Mouse (Mus musculus) olfactory bulb, adult 2 months (tissue): Measurements from ENCODE around the gene Rnh1. TPM values are rescaled to one million over a fixed set of nuclear protein-coding genes. Genes with fewer than 3 reads are reported as not detected.
A peak's percentile ranks its signal among the peaks of the same experiment; 100 is the strongest.

ENCODE experiments used
- H3K27ac ChIP-seq: fragments of 200-500 bp; 2 replicates; pipeline ENCODE4 v1.5.1; 2012; ENCODE audit warnings: low read depth, low read length; ENCODE audit not compliant: insufficient read depth
- H3K4me1 ChIP-seq: fragments of 200-500 bp; 2 replicates; pipeline ENCODE4 v1.6.1; 2012; ENCODE audit warnings: low read length; ENCODE audit not compliant: control insufficient read depth, insufficient read depth
- H3K4me3 ChIP-seq: fragments of 200-500 bp; 2 replicates; pipeline ENCODE4 v1.5.1; 2012; ENCODE audit warnings: mild to moderate bottlenecking, low read depth, low read length, moderate library complexity; ENCODE audit not compliant: insufficient read depth
- CTCF ChIP-seq: fragments of 200-500 bp; IDR thresholded peaks from 2 replicates; pipeline ENCODE4 v1.5.1; 2012; ENCODE audit warnings: low read depth, mild to moderate bottlenecking, low read length, moderate library complexity; ENCODE audit not compliant: insufficient read depth
- POLR2A ChIP-seq: fragments of 200-500 bp; IDR thresholded peaks from 2 replicates; pipeline ENCODE4 v1.6.1; 2012; ENCODE audit warnings: mild to moderate bottlenecking, low read depth, low read length, moderate library complexity; ENCODE audit not compliant: insufficient read depth
- WGBS: fragments of 180-500 bp; shearing (Covaris S2); methylation state at CpG from one replicate; pipeline ENCODE4 v1.1.7; 2018; 5-methylcytosine and 5-hydroxymethylcytosine counted together
- polyA plus RNA-seq: library from polyadenylated mRNA; stranded (reverse); fragments of >200 nt; gene quantifications from 2 replicates; pipeline ENCODE4 v1.2.4, GENCODE M21; 2012; ENCODE audit warnings: low replicate concordance; ENCODE audit not compliant: missing spikeins, insufficient read depth, insufficient read length

Rnh1 gene
- polyA plus RNA-seq, 1 experiment = not detected

DNA sequence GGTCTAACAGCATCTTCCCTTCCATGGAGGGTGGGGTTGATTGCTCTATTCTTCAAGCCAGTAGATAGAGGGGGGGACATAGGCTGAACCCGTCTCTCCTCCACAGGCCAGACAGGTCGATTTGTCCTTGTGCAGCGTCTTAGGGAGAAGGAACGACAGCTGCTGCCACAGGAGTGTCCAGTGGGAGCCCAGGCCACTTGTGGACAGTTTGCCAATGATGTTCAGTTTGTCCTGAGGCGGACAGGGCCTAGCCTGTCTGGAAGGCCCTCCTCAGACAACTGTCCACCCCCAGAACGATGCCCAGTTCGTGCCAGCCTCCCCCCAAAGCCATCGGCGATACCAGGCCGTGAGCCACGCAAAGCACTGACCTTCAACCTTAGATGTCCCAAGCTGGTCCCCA lies 44.2 kb upstream of the Rnh1 start:
- Histone ChIP-seq H3K4me3 (no peak overlapping the region), H3K4me1 (peaks cover 26% of the 10 kb centered on the region), H3K27ac (no peak overlapping the region)
- no peak for TF ChIP-seq POLR2A
- TF ChIP-seq CTCF = no peak
- WGBS = 90% methylated on average over 11 of the region's 11 CpGs

DNA sequence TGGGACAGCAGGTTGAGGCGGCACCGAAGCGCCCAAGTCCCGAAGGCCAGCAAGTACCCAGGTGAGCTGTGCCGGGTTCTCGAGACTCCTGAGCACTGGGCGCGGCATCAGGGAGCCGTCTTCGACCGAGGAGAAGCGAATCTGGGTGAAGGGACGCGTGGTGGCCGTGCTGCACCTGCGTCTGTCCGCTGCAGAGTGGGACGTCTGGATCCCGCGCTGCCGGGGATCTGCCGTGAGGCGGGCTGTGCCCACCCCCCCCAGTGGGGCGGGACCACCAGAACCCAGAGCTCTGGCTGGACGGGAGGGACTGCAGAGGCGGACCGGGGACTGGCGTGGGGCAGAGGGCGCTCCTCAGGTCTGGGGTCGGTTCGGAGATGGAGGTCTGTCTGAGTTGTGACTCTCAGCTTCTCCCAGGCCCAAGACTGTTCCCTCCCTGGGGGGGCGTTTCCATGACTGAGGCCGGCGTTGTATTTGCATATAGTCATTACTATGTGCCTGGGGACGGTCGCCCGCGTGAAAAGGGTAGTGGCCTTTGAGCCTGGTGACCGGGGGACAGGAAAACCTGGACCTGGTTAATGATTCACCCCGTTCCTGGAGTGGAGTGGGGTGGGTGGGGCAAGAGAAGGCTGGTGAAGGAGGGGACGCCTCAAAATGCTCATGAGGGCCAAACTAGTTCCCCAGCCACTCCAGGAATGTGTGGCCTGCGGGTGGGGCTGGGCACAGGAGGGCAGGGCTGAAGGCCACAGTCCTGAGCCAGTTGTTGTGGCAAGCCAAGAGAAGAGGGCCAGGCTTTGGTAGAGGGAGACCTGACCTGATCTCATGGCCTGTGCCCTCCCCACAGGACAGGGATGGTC lies 43.5 kb upstream of the Rnh1 start:
- TF ChIP-seq CTCF (no peak), POLR2A (no peak)
- 3% methylated on average over 42 of the region's 42 CpGs for WGBS
- Histone ChIP-seq H3K4me1 (peaks cover 18% of the 10 kb centered on the region), H3K4me3 (peak overlapping the region; percentile 53), H3K27ac (no peak overlapping the region)

DNA sequence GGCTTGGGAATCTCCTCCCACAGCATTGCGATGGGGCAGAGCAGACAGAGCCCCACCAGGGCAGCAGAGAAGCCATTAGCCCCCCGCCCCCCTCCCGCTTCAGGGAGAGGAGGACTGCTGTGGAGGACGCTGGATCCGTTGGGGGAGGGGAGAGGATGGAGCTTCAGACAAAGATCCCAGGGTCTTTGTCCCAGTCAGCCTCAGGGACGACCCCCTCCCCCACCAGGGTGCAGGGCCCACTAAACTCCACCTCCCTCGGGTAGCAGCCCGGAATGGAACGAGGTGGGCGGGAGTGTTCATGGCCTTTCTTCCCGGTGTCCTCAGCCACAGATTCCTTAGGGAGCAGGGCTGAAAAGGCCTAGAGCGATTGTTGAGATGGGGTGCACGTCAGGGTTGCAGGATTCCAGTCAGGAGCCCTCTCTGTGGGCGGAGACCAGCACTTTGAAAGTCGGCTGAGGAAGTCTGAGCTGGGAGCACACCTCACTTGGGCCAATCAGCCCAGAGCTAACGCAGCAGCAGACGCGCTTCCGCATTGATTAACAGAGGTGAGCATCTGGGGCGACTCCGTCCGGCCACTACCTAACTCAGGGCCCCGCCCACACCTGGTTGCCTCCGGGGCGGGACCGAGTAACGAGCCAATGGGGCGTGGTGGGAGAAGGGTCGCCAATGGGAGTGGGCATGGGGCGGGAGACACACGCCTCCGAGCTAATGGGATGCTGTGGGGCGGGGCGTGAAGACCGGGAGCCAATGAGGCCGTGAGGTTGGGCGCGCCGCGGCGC lies 42.6 kb upstream of the Rnh1 start, which contains the start of gene Rassf7:
Gene Rassf7, plus strand, starts transcription at position 760 of the 779 bp plus-strand sequence.
- whole genome bisulfite sequencing = 3% methylated on average over 41 of the region's 41 CpGs
- H3K4me1 ChIP-seq = peaks cover 16% of the 10 kb centered on the region
- H3K4me3 ChIP-seq = peak within 1 kb of the TSS; percentile 53
- no peak within 1 kb of the TSS for H3K27ac ChIP-seq
- TF ChIP-seq CTCF (no peak), POLR2A (no peak)

DNA sequence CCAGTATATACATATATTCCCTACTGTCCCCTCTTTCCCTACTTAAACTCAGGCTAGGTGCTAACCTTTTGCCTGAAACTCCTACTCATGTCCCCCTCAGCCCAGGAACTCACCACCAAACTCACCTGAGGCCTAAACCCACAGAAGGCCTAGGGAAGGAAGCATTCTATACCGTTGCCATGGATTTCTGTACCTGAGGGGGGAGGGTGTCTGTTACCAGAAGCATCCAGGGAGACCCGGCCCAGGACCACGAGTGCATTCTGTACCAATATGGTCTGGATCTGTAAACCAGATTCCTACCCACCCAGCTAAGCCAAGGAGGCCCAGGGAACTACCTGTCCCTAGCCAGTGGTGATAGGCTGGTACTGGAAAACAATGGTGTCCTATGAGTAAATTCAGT lies 41.7 kb upstream of the Rnh1 start:
- H3K27ac ChIP-seq = no peak overlapping the region
- peaks cover 16% of the 10 kb centered on the region for H3K4me1 ChIP-seq
- TF ChIP-seq POLR2A (no peak), CTCF (no peak)
- H3K4me3 ChIP-seq = no peak overlapping the region
- WGBS = 80% methylated on average over 3 of the region's 3 CpGs

DNA sequence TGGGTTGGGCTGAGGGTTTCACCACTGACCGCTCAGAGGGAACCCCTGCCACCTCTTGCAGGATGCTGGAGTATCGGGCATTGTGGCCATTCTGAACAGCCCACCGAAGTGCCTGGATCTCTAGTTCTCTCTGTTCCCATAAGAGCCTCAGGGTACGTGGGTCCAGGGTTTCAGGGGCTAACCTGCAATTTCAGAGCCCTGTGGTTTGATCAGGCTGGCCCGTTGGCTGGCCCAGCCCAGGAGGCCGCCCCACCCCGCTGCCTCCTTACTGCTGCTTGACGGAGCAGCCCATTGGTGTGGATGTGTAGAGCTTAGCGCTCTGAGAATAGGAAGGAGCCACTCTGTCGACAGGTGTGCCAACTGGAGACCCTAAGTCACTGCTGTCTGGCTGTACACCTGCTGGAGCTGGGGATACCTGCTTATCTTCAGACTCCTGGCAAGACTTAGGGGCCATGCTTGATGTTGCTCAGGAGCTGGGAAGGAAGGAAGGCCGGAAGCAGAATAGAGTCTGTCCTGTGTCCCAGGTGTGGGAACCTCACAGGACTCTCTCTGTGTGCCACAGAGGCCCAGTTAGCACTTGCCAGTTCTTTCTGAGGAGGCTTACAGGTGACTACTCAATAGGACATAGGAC lies 41.1 kb upstream of the Rnh1 start, which contains the start of gene Lmntd2:
Gene Lmntd2, minus strand, starts transcription at position 476 of the 631 bp plus-strand sequence.
- peaks cover 16% of the 10 kb centered on the region for H3K4me1 ChIP-seq
- no peak within 1 kb of the TSS for H3K4me3 ChIP-seq
- H3K27ac ChIP-seq = no peak within 1 kb of the TSS
- WGBS = 91% methylated on average over 11 of the region's 11 CpGs
- TF ChIP-seq POLR2A = no peak
- TF ChIP-seq CTCF = no peak

DNA sequence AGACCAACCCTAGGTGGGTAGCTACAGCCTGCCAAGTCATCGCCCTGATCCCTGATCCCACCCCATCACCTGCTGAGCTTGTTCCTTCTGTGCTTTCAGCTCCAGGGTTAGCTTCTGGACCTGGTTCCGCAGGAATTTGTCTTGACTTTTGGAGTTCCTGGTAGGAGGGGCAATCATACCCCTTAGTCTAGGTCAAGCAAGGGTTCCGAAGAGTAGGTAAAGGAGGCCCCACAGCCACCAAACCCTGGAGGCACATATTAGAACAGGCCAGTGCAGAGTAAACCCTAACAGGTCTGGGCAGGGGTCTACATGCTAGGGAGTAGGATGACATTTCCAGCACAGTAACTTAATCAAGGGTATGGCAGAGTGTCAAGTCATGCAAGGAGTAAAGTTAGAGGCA lies 40.5 kb upstream of the Rnh1 start:
- peaks cover 16% of the 10 kb centered on the region for H3K4me1 ChIP-seq
- TF ChIP-seq POLR2A (no peak), CTCF (no peak)
- WGBS = 86% methylated on average over 3 of the region's 3 CpGs

DNA sequence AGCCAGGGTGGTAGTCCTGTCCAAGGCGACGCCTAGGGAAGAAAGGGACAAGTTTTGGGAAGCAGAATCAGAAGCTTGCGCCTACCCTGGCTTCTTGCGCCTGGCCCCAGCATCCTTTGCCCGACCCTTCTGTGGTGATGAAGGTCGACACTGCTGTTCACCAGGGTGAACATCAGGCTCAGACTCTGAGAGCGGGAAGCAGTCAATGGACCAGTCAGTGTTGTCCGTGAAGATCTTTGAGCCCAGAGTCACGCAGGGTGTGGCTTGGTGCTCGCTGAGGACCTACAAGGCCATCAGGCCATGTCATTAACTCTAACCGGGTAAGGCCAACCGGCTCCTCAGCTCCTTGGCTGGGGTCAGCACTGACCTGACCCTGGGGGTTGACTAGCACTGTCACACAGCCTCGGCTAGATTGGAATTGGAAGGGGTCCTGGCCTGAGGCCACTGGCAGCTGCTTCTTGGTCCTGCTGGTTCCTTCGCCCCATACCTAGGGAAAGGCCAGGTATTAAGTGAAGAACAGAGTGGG lies 38.0 kb upstream of the Rnh1 start:
- no peak overlapping the region for H3K4me3 ChIP-seq
- WGBS = 92% methylated on average over 14 of the region's 14 CpGs
- H3K27ac ChIP-seq = no peak overlapping the region
- H3K4me1 ChIP-seq = peaks cover 7% of the 10 kb centered on the region
- TF ChIP-seq POLR2A (no peak), CTCF (no peak)

More for the DNA sequence above, 40.5 kb upstream of the Rnh1 start:
- H3K4me3 ChIP-seq = no peak overlapping the region
- no peak overlapping the region for H3K27ac ChIP-seq

DNA sequence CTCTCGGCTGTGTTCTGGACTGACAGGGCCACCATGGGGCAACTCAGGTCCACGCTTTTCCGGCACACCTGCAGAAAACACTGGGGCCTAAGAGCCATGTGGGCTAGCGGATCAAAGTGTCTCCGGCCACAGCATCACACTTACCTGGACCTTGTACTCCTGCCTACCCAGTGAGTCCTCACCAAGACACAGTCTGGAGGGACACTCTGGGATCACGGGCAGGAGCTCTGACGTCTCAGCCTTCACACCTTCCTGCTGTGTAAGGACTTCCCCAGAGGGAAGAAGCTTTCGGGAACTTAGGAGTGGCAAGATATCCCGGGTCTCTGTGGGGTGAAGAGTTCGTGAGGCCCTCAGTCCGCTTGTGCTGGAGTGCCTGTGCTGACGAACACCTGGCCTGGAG lies 37.5 kb upstream of the Rnh1 start:
- WGBS = 91% methylated on average over 12 of the region's 12 CpGs
- no peak overlapping the region for H3K4me3 ChIP-seq
- H3K27ac ChIP-seq = no peak overlapping the region
- no peak for TF ChIP-seq POLR2A
- TF ChIP-seq CTCF = no peak
- H3K4me1 ChIP-seq = peaks cover 2% of the 10 kb centered on the region

DNA sequence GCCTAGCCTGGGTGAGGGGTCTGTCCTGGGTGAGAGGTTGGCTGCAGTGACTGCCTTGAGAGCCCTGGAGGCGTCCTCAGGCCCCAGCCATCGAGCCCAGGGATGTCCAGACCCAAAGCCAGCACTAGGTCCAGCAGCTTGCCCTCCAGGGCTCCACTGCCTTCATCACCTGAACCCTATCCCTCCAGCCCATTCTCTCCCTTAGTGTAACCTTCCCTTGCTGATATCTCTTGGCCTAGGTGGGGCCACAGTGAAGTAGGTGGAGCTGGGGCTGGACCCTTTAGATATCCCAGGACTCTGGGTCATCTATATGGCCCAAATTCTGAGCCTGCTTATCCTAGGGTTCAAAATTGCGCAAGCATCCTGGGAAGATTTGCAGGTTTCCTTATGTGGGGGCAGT lies 36.9 kb upstream of the Rnh1 start:
- TF ChIP-seq CTCF (no peak), POLR2A (no peak)
- Histone ChIP-seq H3K27ac (no peak overlapping the region), H3K4me3 (no peak overlapping the region), H3K4me1 (no peaks in the 10 kb centered on the region)
- 75% methylated on average over 3 of the region's 3 CpGs for WGBS
